Mouse (Mus musculus) lung, postnatal 14 days (tissue): ENCODE data around the gene Lrrc56.

Source experiments
- DNase-seq: peaks from one replicate; pipeline ENCODE4 v3.0.0; 2021

Lrrc56 gene

GRCm38 (mm10) chr7:141192776-141193347 lies 1.1 kb upstream of the Lrrc56 start:
- DNase-seq, result peak; percentile 45

GRCm38 (mm10) chr7:141193348-141193856 lies 555 bp upstream of the Lrrc56 start:
- DNase-seq, result peak; percentile 35

- no peak for DNase-seq
These were observed 452 bp downstream of the Lrrc56 start for GRCm38 (mm10) chr7:141194409-141194808.

GRCm38 (mm10) chr7:141194830-141195229 lies 873 bp downstream of the Lrrc56 start:
- peak; percentile 91 for DNase-seq

- DNase-seq, result no peak
These were observed 1.8 kb downstream of the Lrrc56 start for GRCm38 (mm10) chr7:141195754-141196153.

- no peak for DNase-seq
These were observed 2.8 kb downstream of the Lrrc56 start for GRCm38 (mm10) chr7:141196619-141197282.

- DNase-seq, result no peak
These were observed 4.2 kb downstream of the Lrrc56 start for GRCm38 (mm10) chr7:141198121-141198520.

GRCm38 (mm10) chr7:141204546-141204945 lies 10.6 kb downstream of the Lrrc56 start:
- DNase-seq, result no peak

GRCm38 (mm10) chr7:141205504-141205903 lies 11.5 kb downstream of the Lrrc56 start:
- no peak for DNase-seq

GRCm38 (mm10) chr7:141206182-141206937 lies 12.4 kb downstream of the Lrrc56 start:
- DNase-seq, result no peak

GRCm38 (mm10) chr7:141209526-141209925 lies 15.6 kb downstream of the Lrrc56 start:
- DNase-seq, result no peak

GRCm38 (mm10) chr7:141210137-141210536 lies 16.2 kb downstream of the Lrrc56 start:
- DNase-seq, result no peak

- DNase-seq, result no peak
These were observed 16.7 kb downstream of the Lrrc56 start for GRCm38 (mm10) chr7:141210606-141211131.

GRCm38 (mm10) chr7:141213133-141213532 lies 19.2 kb downstream of the Lrrc56 start:
- DNase-seq, result no peak

GRCm38 (mm10) chr7:141213605-141214235 lies 19.8 kb downstream of the Lrrc56 start, which contains the start of gene Lmntd2:
Gene Lmntd2 (minus strand): TSS chr7:141214080.
- DNase-seq, result no peak

- DNase-seq, result no peak
These were observed 20.4 kb downstream of the Lrrc56 start for GRCm38 (mm10) chr7:141214310-141214709.

GRCm38 (mm10) chr7:141215101-141215879 lies 21.3 kb downstream of the Lrrc56 start, which contains the start of gene Rassf7:
Gene Rassf7 (plus strand): TSS chr7:141215860.
- peak; percentile 93 for DNase-seq

- DNase-seq, result peak; percentile 80
These were observed 22.1 kb downstream of the Lrrc56 start for GRCm38 (mm10) chr7:141215880-141216733.

- no peak for DNase-seq
These were observed 22.9 kb downstream of the Lrrc56 start for GRCm38 (mm10) chr7:141216894-141217293.

GRCm38 (mm10) chr7:141217343-141218013 lies 23.5 kb downstream of the Lrrc56 start:
- DNase-seq, result no peak
